Mouse (Mus musculus): Measurements from ENCODE around the gene Ccn5. TPM values are rescaled to one million over a fixed set of nuclear protein-coding genes. Genes with fewer than 3 reads are reported as not detected.

Gene Ccn5
- 0.38 TPM in 1 of 2 replicates, not detected in the other for polyA plus RNA-seq (2021; fragmentation: Nextera tagmentation)
- long read RNA-seq, experiment 1, result 0 reads
- long read RNA-seq, experiment 2, result 0 reads

GRCm38 (mm10) chr2:163820607-163821006 lies at the start of gene Ccn5:
Gene Ccn5, plus strand, starts transcription at chr2:163820861.

GRCm38 (mm10) chr2:163853461-163853901 lies 32.8 kb downstream of the Ccn5 start, which contains the start of gene Kcnk15:
Gene Kcnk15, plus strand, starts transcription at chr2:163853651.

Other genes starting within 250 kb of the Ccn5 start
- gene Ttpal, start 218.5 kb upstream of the Ccn5 start, polyA plus RNA-seq (2021; fragmentation: Nextera tagmentation), result 32.5 and 36.4 TPM in 2 replicates
- 31.1 and 48.0 TPM in 2 replicates for gene Serinc3, start 175.7 kb upstream of the Ccn5 start, polyA plus RNA-seq (2021; fragmentation: Nextera tagmentation)
- 258 and 346 TPM in 2 replicates for gene Pkig, start 162.5 kb upstream of the Ccn5 start, polyA plus RNA-seq (2021; fragmentation: Nextera tagmentation)
- 0.25 and 0.42 TPM in 2 replicates for gene Ada, start 70.6 kb upstream of the Ccn5 start, polyA plus RNA-seq (2021; fragmentation: Nextera tagmentation)
- 0.11 and 0.23 TPM in 2 replicates for gene Kcnk15, start 32.8 kb downstream of the Ccn5 start, polyA plus RNA-seq (2021; fragmentation: Nextera tagmentation)
- gene Rims4, start 97.8 kb downstream of the Ccn5 start, polyA plus RNA-seq (2021; fragmentation: Nextera tagmentation), result 6.7 and 16.7 TPM in 2 replicates
- 525 and 537 TPM in 2 replicates for gene Ywhab, start 174.1 kb downstream of the Ccn5 start, polyA plus RNA-seq (2021; fragmentation: Nextera tagmentation)
- 0.21 and 0.78 TPM in 2 replicates for gene Pabpc1l, start 204.6 kb downstream of the Ccn5 start, polyA plus RNA-seq (2021; fragmentation: Nextera tagmentation)
- 13.3 and 21.5 TPM in 2 replicates for gene Stk4, start 249.5 kb downstream of the Ccn5 start, polyA plus RNA-seq (2021; fragmentation: Nextera tagmentation)